Mouse (Mus musculus) limb, embryonic 15.5 days (tissue): ENCODE measurements around the gene Aoc3. TPM values are rescaled to one million over a fixed set of nuclear protein-coding genes. Genes with fewer than 3 reads are reported as not detected.
A peak's percentile ranks its signal among the peaks of the same experiment; 100 is the strongest.
"Not testable (repeated sequence)": the region's sequence is repeated elsewhere in the genome, so short reads cannot be mapped to it uniquely, and the experiment has no call there.

Experiments
- ATAC-seq: fragments of 200-750 bp; cut with Nextera tagmentation; 2 replicates; pipeline ENCODE4 v1.8.0; 2017; ENCODE audit warnings: low read depth, moderate TSS enrichment; ENCODE audit not compliant: insufficient number of reproducible peaks, low FRiP score, low TSS enrichment
- H3K27ac ChIP-seq: fragments of 300-500 bp; sonication (generic); 2 replicates; pipeline ENCODE4 v1.5.1; 2015; ENCODE audit warnings: moderate library complexity, mild to moderate bottlenecking, inconsistent platforms
- H3K27me3 ChIP-seq: fragments of 300-500 bp; sonication (generic); 2 replicates; pipeline ENCODE4 v1.6.1; 2015; ENCODE audit warnings: inconsistent platforms
- H3K36me3 ChIP-seq: fragments of 300-500 bp; sonication (generic); 2 replicates; pipeline ENCODE4 v1.6.1; 2015; ENCODE audit warnings: inconsistent platforms
- H3K4me1 ChIP-seq: fragments of 300-500 bp; sonication (generic); 2 replicates; pipeline ENCODE4 v1.6.1; 2015; ENCODE audit warnings: inconsistent platforms
- H3K4me2 ChIP-seq: fragments of 300-500 bp; sonication (generic); 2 replicates; pipeline ENCODE4 v1.6.1; 2015; ENCODE audit warnings: mild to moderate bottlenecking, inconsistent platforms
- H3K4me3 ChIP-seq: fragments of 300-500 bp; sonication (generic); 2 replicates; pipeline ENCODE4 v1.5.1; 2015; ENCODE audit warnings: mild to moderate bottlenecking, inconsistent platforms
- H3K9ac ChIP-seq: fragments of 300-500 bp; sonication (generic); 2 replicates; pipeline ENCODE4 v1.6.1; 2015; ENCODE audit warnings: inconsistent platforms
- H3K9me3 ChIP-seq: fragments of 300-500 bp; sonication (generic); 2 replicates; pipeline ENCODE4 v1.6.1; 2016; ENCODE audit warnings: inconsistent platforms
- WGBS: fragments of 180-500 bp; shearing (Covaris S2); methylation state at CpG from one replicate; pipeline ENCODE4 v1.1.7; 2015; 5-methylcytosine and 5-hydroxymethylcytosine counted together
- polyA plus RNA-seq: library from polyadenylated mRNA; unstranded; fragments of >200 nt; fragmentation: Nextera tagmentation; extraction: Ambion mirVana; gene quantifications from 2 replicates; pipeline ENCODE4 v1.2.1, GENCODE M21; 2015

The Aoc3 gene
- polyA plus RNA-seq, 1 experiment from 2014 or later = 0.90 TPM

GRCm38 (mm10) chr11:101311083-101311482 is 19.3 kb upstream of the Aoc3 start:
- no peaks in the 10 kb centered on the region for H3K4me1 ChIP-seq
- no peaks in the 10 kb centered on the region for H3K27me3 ChIP-seq
- H3K36me3 ChIP-seq = no peaks in the 10 kb centered on the region
- no peak overlapping the region for H3K27ac ChIP-seq
- no peaks in the 10 kb centered on the region for H3K9me3 ChIP-seq
- WGBS = 85% methylated on average over 3 of the region's 3 CpGs
- no peak overlapping the region for H3K4me2 ChIP-seq
- no peak for ATAC-seq
- H3K4me3 ChIP-seq = no peak overlapping the region
- no peak overlapping the region for H3K9ac ChIP-seq

GRCm38 (mm10) chr11:101312150-101312549 is 18.3 kb upstream of the Aoc3 start:
- 63% methylated on average over 3 of the region's 3 CpGs for WGBS
- no peaks in the 10 kb centered on the region for H3K9me3 ChIP-seq
- H3K36me3 ChIP-seq = no peaks in the 10 kb centered on the region
- no peak overlapping the region for H3K9ac ChIP-seq
- H3K4me1 ChIP-seq = peaks cover 6% of the 10 kb centered on the region
- no peak overlapping the region for H3K4me3 ChIP-seq
- H3K4me2 ChIP-seq = no peak overlapping the region
- ATAC-seq = no peak
- no peaks in the 10 kb centered on the region for H3K27me3 ChIP-seq
- H3K27ac ChIP-seq = no peak overlapping the region

- no peak for ATAC-seq
- H3K9ac ChIP-seq = no peak overlapping the region
- peaks cover 16% of the 10 kb centered on the region for H3K4me1 ChIP-seq
- 89% methylated on average over 1 of the region's 1 CpGs for WGBS
- H3K4me3 ChIP-seq = no peak overlapping the region
- H3K27ac ChIP-seq = no peak overlapping the region
- no peaks in the 10 kb centered on the region for H3K27me3 ChIP-seq
- H3K9me3 ChIP-seq = no peaks in the 10 kb centered on the region
- H3K4me2 ChIP-seq = no peak overlapping the region
- H3K36me3 ChIP-seq = peaks cover 19% of the 10 kb centered on the region
Observed at GRCm38 (mm10) chr11:101314567-101314966, 15.8 kb upstream of the Aoc3 start.

- 88% methylated on average over 8 of the region's 8 CpGs for WGBS
- Histone ChIP-seq H3K9ac (peak overlapping the region; percentile 92), H3K36me3 (peaks cover 25% of the 10 kb centered on the region), H3K9me3 (no peaks in the 10 kb centered on the region), H3K4me1 (peaks cover 16% of the 10 kb centered on the region), H3K27ac (peak overlapping the region; percentile 76), H3K4me2 (peak overlapping the region; percentile 88), H3K27me3 (no peaks in the 10 kb centered on the region), H3K4me3 (peak overlapping the region; percentile 99)
- ATAC-seq = no peak
Observed at GRCm38 (mm10) chr11:101315082-101315650, 15.2 kb upstream of the Aoc3 start.

GRCm38 (mm10) chr11:101315665-101316500 is 14.5 kb upstream of the Aoc3 start, which contains the start of gene Psme3:
Gene Psme3, plus strand, starts transcription at chr11:101316213.
- H3K4me1 ChIP-seq = peaks cover 16% of the 10 kb centered on the region
- H3K9me3 ChIP-seq = no peaks in the 10 kb centered on the region
- peaks cover 32% of the 10 kb centered on the region for H3K36me3 ChIP-seq
- peak; percentile 84 for ATAC-seq
- peak within 1 kb of the TSS; percentile 88 for H3K4me2 ChIP-seq
- peak within 1 kb of the TSS; percentile 99 for H3K4me3 ChIP-seq
- H3K27me3 ChIP-seq = no peaks in the 10 kb centered on the region
- H3K27ac ChIP-seq = peak within 1 kb of the TSS; percentile 76
- peak within 1 kb of the TSS; percentile 92 for H3K9ac ChIP-seq
- under 1% methylated on average over 54 of the region's 62 CpGs for WGBS

GRCm38 (mm10) chr11:101316501-101316917 is 13.9 kb upstream of the Aoc3 start:
- Histone ChIP-seq H3K27me3 (no peaks in the 10 kb centered on the region), H3K4me1 (peaks cover 16% of the 10 kb centered on the region), H3K4me3 (peak overlapping the region; percentile 99), H3K9me3 (no peaks in the 10 kb centered on the region), H3K36me3 (peaks cover 38% of the 10 kb centered on the region), H3K27ac (peak overlapping the region; percentile 76), H3K9ac (peak overlapping the region; percentile 92), H3K4me2 (peak overlapping the region; percentile 88)
- under 1% methylated on average over 17 of the region's 17 CpGs for WGBS
- peak; percentile 37 for ATAC-seq

- no peak overlapping the region for H3K4me2 ChIP-seq
- no peak for ATAC-seq
- H3K4me1 ChIP-seq = peaks cover 4% of the 10 kb centered on the region
- no peaks in the 10 kb centered on the region for H3K9me3 ChIP-seq
- WGBS = 11% methylated on average over 4 of the region's 4 CpGs
- H3K4me3 ChIP-seq = no peak overlapping the region
- no peak overlapping the region for H3K27ac ChIP-seq
- H3K27me3 ChIP-seq = no peaks in the 10 kb centered on the region
- no peak overlapping the region for H3K9ac ChIP-seq
- peaks cover 71% of the 10 kb centered on the region for H3K36me3 ChIP-seq
Observed at GRCm38 (mm10) chr11:101323609-101324008, 6.8 kb upstream of the Aoc3 start.

GRCm38 (mm10) chr11:101324763-101325162 is 5.6 kb upstream of the Aoc3 start, which contains the start of gene Aoc2:
Gene Aoc2, plus strand, starts transcription at chr11:101325063.
- H3K9me3 ChIP-seq = no peaks in the 10 kb centered on the region
- no peak within 1 kb of the TSS for H3K27ac ChIP-seq
- WGBS = 95% methylated on average over 5 of the region's 5 CpGs
- H3K36me3 ChIP-seq = peaks cover 60% of the 10 kb centered on the region
- ATAC-seq = no peak
- no peak within 1 kb of the TSS for H3K4me3 ChIP-seq
- no peaks in the 10 kb centered on the region for H3K27me3 ChIP-seq
- H3K4me1 ChIP-seq = peaks cover 10% of the 10 kb centered on the region
- H3K4me2 ChIP-seq = no peak within 1 kb of the TSS
- no peak within 1 kb of the TSS for H3K9ac ChIP-seq

GRCm38 (mm10) chr11:101325201-101325600 is 5.2 kb upstream of the Aoc3 start:
- H3K27me3 ChIP-seq, ATAC-seq, H3K4me3 ChIP-seq, H3K4me2 ChIP-seq, H3K9ac ChIP-seq, H3K27ac ChIP-seq, H3K9me3 ChIP-seq: not testable (repeated sequence)
- peaks cover 55% of the 10 kb centered on the region for H3K36me3 ChIP-seq
- WGBS = 90% methylated on average over 11 of the region's 11 CpGs
- H3K4me1 ChIP-seq = peaks cover 10% of the 10 kb centered on the region

GRCm38 (mm10) chr11:101326147-101326546 is 4.3 kb upstream of the Aoc3 start:
- ATAC-seq = no peak
- no peaks in the 10 kb centered on the region for H3K9me3 ChIP-seq
- peaks cover 46% of the 10 kb centered on the region for H3K36me3 ChIP-seq
- H3K4me1 ChIP-seq = peaks cover 15% of the 10 kb centered on the region
- no peak overlapping the region for H3K9ac ChIP-seq
- no peak overlapping the region for H3K4me2 ChIP-seq
- H3K27me3 ChIP-seq = no peaks in the 10 kb centered on the region
- no peak overlapping the region for H3K4me3 ChIP-seq
- H3K27ac ChIP-seq = no peak overlapping the region
- WGBS = 85% methylated on average over 11 of the region's 11 CpGs

GRCm38 (mm10) chr11:101327311-101327710 is 3.1 kb upstream of the Aoc3 start:
- no peaks in the 10 kb centered on the region for H3K9me3 ChIP-seq
- H3K4me3 ChIP-seq = no peak overlapping the region
- H3K36me3 ChIP-seq = peaks cover 34% of the 10 kb centered on the region
- H3K4me1 ChIP-seq = peaks cover 15% of the 10 kb centered on the region
- H3K4me2 ChIP-seq = no peak overlapping the region
- H3K27me3 ChIP-seq = no peaks in the 10 kb centered on the region
- H3K27ac ChIP-seq = no peak overlapping the region
- H3K9ac ChIP-seq = no peak overlapping the region
- WGBS = 49% methylated on average over 3 of the region's 3 CpGs
- no peak for ATAC-seq

GRCm38 (mm10) chr11:101328941-101329635 is 1.3 kb upstream of the Aoc3 start:
- WGBS = 73% methylated on average over 6 of the region's 6 CpGs
- no peak overlapping the region for H3K4me3 ChIP-seq
- no peak overlapping the region for H3K4me2 ChIP-seq
- no peak overlapping the region for H3K9ac ChIP-seq
- no peaks in the 10 kb centered on the region for H3K27me3 ChIP-seq
- peaks cover 18% of the 10 kb centered on the region for H3K36me3 ChIP-seq
- peaks cover 15% of the 10 kb centered on the region for H3K4me1 ChIP-seq
- no peaks in the 10 kb centered on the region for H3K9me3 ChIP-seq
- ATAC-seq = no peak
- 0 out of 2 replicates have a peak overlapping the region, but pooled peaks have one; percentile 11 for H3K27ac ChIP-seq
